Mouse (Mus musculus) yolk sac, embryonic 10.5 days (tissue): ENCODE measurements around the gene Disp2.

Experiments used
- DNase-seq: peaks from one replicate; pipeline ENCODE4 v3.0.0-alpha.2; 2017; ENCODE audit warnings: low spot score

The Disp2 gene

DNA sequence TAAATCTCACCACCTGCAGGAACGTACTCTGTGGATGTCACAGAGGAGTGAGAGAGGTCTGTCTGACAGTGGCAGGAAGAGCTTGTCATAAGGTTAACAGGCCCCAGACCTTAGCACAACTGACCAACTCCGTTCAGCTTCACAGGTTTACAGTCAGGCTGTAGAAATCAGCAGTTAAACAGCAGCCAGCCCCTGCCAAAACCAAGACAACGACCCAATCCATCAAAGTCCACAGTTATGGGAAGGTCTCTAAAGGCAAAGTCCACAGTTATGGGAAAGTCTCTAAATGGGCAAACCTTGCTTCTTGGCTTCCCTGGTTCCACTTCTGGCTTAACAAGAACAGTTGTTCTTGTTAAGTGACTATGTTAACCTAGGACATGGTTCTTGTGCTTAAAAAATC is 64.9 kb downstream of the Disp2 start:
- no peak for DNase-seq

DNA sequence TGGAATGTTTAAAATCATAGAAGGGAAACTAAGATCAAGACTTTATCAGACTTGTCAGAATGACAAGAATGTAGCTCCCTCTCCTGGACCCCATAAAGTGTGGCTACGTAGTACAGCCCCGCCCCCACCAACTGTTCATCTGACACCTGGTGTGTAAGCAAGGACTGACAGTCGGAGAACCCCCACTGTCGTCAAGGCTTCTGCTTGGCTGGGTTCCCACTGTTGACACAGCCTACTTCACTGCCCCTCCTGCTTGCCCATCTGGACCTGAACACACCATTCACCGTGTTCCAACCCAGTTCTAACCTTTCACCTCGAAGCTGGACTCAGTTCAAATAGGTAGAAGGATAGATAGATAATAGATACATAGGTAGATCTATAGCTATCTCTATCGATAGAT is 66.7 kb downstream of the Disp2 start:
- DNase-seq = peak; percentile 13

DNA sequence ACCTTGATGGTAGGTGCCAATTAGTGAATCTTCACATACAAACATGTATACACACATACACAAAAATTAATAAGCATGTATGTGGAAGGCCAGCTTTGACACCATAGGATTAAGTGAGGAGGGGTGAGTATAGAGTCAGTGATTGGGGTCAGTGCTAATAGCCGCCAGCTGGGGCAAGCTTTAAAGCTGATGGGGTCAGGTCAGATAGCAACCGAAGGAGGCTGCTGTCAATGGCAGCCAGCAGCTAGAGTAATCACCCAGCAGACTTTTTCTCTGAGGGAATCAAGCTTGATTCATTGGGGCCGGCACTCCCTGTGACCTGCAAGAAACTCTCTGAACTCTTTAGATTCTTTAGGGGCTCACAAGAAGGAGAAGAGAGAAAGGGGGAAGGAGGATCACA is 72.2 kb downstream of the Disp2 start:
- no peak for DNase-seq
